Mouse (Mus musculus) embryo, embryonic 11 days (tissue): ENCODE data around the gene Elf5.

Experiments used
- DNase-seq: peaks from one replicate; pipeline ENCODE4 v3.0.0-alpha.2; 2015

The Elf5 gene

DNA sequence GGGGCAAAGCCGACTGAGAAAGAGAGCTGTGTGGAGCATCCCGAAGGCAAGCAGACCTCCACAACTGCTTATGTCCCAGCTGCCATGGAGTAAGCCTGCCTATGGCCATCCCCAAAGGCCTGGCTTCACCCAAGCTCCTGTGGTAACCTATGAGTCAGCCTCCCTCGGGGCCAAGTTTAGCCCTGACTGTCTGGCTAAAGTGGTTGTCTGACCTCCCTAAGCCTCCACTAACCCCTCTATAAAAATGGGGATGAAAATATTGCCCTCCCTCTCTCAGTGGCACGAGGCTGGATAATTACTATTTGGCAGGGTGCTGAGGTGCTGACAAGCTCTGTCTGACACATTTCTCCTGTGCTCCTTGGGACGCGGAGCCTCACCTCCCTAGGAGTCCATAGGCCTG, at the start of gene Elf5:
Elf5 (plus strand) TSS at position 341 of the 400 bp plus-strand sequence.
- no peak for DNase-seq

- no peak for DNase-seq
Observed at GRCm38 (mm10) chr2:103372541-103372940, 38.9 kb upstream of the Elf5 start.

DNA sequence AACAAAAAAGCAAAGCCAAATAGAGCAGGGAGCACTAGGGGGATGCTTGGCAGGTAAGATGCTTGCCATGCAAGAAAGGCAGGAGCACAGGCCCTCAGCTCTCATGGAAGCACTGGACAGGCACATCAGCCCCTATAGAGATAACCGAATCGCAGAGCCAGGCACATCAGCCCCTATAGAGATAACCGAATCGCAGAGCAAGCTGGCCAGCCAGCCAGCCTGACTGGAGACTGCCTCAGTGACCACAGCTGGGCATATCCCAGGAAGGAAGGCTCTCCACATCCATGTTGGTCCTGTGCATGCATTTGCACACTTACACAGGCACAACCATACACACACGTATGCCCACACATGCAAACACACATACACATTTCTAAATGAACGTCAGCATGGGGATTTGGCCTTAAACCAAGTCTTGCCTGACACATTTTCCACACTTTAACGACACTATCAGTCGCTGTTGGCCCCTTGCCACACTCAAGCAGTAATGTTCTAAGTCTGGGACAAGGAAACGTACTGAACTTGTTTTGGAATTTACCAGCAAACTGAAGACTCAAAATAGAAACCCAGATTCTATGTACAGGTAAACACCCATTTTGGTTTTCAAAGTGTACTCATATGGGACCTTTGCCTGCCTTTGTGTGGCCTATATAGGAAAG, 31.9 kb upstream of the Elf5 start:
- no peak for DNase-seq

DNA sequence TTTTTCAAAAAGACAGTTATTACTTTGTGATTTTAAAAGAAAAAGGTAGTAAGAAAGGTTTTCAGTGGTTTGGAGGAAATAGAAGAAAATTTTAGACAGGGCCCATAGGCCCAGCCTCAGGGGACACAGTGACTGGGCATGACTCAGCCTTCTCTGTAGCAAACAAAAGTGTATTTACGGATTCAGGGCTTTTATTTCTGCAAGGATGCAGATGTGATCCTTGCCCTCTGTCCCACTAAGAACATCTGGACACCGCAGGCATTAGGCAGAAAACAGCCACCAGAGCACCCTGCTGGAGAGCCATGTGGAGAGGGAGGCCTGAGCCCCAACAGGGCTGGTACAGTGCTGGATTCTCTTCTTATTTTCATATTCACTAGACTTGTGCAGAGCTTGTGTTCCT, 29.3 kb upstream of the Elf5 start:
- DNase-seq = no peak

GRCm38 (mm10) chr2:103387881-103388280, 23.6 kb upstream of the Elf5 start:
- no peak for DNase-seq

DNA sequence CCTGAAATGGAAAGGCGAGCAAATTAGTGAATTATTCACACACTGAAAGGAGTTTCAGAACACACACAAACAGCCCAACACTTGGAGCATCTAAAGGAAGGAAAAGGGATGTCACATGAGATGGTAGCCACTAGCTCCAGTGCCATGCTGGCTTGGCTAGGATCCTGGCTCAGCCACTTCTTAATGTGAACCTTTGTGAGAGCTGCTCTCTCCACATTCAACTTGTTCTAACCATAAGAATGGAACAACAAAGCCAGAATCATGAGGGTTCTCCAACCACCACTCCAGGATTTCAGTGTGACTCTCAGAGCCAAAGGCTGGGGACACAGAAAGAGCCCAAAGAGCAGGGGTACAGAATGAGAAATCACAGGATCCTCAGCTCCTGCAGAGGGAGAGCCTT, 23.2 kb upstream of the Elf5 start:
- DNase-seq = no peak

DNA sequence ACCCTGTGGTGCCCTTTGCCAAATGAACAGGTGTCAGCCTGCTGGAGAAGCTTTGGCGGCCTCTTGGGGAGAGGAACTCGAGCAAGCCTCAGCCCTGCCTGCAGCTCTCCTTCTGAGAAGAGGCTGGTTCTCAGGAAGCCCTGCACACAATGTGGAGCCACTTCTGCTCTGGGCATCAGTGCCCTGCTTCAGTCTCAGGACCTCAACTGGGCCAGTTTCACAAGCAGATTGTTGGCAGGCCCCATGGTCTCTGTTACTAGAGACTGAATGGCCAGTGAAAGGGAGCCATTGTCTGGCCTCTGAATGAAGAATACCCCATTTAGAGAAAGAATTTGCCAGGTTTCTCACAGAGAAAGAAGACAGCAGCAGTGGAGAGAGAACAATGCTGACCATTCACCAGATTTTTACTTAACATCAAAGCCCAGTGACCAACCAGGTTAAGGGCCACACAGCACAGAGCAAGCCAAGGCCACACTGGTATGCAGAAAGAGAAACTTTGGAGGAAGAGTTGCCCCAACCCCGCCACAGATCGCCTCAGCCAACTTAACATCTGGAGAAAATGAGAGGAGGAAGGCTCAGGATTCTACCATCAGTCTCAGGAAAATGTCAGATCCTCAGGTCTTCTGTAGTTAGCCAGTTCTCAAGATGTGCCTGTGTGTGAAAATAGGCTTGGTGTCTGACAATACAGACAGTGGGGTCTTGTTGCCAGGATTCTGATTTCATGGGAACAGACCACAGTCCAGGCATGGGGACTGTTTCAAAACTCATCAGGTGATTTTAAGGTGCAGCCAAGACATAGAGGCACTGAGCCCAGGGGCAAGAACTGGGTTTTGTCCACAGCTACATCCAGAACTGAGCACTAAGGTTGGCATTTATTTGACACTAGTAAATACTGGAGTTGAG, 21.2 kb upstream of the Elf5 start:
- DNase-seq = peak; percentile 23

DNA sequence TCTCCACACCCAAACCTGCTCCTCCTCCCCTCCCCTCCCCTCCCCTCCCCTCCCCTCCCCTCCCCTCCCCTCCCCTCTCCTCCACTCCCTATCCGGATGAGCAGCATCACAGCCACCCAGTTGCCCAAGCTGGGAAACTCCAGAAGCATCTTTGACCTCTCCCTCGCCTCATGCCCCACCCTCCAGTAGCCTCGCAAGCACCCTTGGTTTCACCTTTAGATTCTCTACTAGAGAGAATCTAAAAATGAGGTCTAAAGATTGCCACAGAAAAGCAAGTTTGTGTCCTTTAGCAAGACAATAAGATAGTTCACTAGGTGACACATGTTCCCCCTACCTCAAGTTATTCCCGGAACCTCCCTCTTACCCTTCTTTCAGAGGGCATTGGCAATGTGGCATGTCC, 19.9 kb upstream of the Elf5 start:
- no peak for DNase-seq

DNA sequence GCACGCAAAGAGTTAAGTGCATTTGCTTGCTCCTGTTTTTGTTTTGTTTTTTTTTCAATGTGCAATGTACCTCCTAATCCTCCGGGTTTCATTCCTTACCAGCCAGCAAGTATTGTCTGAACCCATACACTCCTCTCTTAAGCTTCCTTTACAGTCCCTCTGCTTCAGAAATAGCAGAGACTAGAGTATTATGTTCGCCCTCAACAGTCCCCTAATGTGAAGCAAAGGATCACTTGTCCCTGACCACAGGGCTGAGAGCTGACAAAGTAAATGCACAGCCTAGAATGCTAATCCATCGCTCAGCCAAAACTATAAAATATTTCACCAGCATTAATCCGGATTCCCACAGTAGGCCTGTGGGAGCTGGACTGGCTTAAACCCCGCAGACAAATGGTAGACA, 13.4 kb upstream of the Elf5 start:
- no peak for DNase-seq

- DNase-seq = no peak
Observed at GRCm38 (mm10) chr2:103400691-103401090, 10.8 kb upstream of the Elf5 start.

DNA sequence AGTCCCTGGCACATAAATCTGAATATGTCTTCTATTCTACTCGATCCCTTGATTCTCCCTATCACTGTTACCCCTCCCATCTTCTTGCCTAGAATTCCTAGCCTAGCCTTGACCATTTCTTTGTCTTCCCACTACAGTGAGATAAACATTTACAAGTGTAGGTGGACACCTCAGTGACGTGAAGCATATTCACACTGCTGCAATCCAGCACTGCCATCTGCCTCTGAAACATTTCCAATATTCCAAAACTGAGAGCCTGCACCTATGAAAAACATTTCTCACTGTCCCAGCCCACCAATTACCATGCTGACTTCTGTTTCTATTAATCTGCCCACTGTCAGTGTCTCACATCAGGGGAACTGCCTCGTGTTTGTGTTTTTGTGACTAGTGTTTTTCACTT, 5.2 kb upstream of the Elf5 start:
- no peak for DNase-seq

DNA sequence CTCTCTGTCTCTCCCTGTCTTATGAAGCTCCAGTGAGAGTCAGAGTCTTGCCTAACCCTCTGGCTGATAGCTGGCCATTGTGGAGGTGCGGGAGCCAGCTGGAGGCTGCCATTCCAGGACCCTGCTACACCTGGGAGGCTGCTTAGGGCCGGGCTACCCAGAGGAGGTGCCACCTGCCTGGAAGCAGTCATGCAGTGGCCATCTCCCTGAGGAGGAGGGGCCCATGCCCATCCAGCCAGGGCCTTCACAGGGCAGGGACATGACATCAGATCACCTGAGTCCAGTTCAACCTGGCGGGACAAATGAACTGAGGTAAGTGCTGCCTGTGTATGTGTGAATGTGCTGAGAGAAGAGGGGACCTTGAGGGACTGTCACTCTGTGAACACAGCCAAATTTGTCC, 328 bp downstream of the Elf5 start:
- DNase-seq = no peak

DNA sequence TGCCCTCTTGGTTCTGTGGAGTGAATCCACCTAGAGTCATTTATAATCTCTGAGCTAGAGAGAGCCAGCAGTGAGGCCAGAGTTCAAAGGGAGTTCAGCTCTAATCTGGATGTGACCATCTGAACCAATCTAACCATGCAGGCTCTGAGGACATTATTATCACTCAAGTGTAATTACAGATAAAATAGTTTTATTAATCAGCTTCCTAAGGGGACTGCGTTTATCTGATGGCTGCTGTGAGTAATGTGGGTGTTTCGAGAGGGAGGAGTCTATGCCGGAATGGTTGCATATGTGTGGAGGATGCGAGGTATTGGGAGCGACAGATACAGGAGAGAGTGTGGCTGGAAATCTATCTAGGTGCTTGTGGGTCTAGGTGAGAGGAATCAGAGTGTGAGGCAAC, 1.9 kb downstream of the Elf5 start:
- no peak for DNase-seq

DNA sequence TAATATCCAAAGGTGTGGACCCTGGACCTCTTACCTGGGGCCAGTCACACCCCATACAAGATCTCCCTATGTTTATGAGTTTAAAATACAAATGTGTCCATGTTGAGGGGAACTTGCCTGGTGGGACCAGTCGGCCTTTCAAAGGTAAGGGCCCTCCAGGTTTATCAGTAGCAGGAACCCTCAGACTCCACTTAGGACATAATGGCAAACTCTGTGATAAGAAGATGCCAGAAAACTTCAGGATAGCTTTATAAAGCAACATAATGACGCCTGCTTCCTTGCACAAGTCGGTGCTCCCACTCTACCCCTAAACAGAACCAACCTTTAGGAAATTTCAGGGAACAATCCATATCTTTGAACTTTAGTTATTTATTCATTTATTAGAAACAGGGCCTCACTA, 4.3 kb downstream of the Elf5 start:
- DNase-seq = no peak

DNA sequence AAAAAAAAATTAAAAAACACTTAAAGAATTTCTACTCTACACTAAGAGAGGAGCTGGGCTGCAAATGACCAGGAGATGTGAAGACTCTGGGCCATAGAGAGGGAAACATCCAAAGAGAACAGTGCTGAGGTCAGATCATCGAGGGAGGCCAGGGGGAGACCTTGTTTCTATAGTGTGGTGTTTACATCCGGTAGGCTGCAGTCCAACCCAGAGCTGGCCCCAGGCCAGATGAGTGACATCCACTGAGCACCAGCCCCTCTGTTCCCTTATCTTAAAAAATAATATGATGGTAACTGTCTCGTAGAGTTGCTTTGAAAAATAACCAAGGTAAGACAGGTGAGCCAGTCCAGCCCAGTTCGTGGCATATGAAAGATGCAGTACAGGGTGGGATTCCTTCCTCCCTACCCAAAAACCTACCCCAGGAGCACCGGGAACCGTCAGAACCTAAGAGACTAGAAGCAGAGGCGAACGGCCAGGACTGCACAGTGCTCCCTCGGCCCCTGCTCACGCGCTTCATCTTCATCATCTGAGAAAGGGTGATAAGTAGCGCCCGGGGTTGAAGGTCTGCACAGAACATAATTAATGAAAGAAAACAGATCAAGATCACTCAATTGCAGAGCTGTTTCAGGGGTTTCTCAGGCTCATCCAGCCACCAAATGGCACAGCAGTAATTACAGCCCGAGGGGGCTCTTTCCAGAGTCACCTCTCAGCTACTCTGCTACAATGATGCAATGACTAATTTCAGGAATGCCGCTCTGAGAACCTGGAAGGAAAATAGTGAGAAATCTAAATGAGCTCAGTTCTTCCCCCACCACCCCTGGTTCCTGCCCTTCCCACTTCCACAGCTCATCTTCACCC, 9.4 kb downstream of the Elf5 start:
- DNase-seq = peak; percentile 7

DNA sequence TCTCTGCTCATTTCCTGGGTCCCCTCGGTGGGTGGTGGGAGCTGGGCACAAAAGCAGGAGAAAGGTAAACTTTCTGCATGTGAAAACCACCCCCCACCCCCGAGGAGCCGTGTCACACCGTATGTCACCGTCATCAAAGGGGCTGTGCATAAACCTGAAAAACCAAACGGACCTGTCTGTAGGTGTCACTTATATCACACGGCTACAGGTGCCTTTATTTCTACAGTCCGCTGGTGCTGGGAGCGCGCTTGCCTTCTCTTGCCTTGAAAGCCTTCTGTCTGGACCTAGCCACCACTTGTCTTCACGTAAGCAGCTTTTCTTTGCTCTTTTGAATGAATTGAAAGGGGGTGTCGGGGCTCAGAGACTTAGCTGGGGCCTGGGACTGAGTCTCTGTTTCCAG, 12.4 kb downstream of the Elf5 start:
- DNase-seq = no peak

DNA sequence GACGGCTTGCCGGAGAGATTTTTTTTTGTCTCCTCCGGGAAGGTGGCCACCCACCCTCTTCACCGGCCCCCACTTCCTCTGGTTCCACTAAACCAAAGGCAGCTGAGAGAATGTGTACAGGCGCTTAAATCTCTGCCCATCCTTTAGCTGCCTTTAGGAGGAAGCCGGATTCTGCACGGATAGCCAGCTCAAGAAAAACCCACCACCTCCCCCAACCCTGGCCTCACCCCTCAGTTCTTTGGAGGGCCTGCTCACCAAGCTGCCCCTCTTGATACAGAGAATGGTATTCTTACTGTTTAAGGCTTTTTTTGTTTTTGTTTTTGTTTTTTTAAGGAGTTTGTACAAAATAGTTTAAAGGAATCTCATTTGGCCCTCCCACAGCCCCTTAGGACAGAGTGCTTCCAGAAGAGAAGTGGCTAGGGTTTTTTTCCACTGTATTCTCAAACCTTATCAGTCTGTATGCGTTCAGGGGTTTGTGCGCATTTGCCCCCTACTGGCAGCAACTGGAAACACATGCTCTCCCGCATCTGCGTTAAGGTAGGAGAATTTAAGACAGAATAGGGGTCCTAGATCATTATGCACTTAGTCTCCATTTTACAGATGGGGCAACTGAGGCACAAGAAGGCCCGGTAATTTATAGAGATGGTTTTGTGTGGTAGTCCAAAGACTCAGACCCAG, 13.0 kb downstream of the Elf5 start:
- peak; percentile 74 for DNase-seq

DNA sequence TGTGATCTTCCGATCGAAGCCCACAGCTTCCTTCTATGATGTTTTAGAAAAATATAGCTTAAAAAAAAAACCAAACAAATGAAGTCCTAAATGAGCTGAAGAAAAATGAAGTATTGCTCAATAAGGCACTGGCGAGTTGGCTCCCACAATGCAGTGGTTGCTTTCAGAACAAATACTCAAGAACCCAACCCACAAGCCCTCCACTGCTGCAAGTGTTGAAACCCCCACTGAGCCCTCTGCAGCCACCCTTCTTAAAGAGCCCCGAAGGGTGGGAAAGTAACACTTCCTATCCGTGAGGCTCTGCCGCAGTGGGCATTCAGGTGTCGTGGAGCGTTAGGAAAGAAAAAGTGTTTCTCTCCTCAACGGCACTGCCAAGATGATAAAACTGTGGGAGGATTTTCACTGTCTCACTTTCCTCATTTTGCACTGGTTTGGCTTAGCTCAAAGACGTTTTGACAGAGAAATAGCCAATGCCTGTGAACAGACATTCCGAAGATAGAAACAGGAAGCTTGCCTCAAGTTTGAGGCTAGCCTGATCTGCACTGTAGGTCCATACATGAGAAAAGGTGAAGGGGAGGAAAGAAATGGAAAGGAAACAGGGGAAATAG, 14.1 kb downstream of the Elf5 start:
- DNase-seq = no peak

DNA sequence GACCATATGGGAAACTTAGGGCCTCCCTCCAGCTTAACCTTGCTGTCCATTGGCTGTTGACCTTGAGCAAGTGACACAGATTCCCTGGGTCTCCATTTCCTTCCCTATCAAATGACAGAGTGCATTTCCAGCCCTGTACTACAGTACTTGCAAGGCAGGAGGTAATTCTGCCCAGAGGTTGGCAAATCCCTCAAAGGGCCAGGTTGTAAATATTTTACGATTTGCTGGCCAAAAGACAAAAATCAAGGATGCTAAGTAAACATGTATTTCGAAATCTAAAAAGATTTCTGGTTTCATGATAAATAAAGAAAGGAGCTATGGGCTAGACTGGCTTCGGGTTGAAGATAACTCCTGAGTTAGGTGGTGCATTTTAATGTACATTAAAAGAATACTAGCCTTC, 16.9 kb downstream of the Elf5 start:
- no peak for DNase-seq

DNA sequence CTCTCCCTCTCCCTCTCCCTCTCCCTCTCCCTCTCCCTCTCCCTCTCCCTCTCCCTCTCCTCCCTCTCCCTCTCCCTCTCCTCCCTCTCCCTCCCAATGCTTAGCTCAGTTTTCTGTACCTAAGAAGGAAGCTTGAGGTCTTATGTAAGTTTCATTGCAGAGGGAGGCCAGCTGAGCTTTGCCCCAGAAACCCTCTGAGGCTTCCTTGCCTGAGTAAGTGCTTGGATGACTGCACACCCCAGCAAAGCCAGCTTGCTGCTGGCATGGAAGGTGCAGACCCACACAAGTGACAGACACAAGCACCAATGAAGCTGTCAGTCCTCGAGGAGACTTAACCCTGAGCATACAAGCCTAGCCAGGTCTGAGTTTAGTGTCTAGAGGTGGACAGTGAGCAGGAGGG, 19.2 kb downstream of the Elf5 start:
- DNase-seq = no peak

DNA sequence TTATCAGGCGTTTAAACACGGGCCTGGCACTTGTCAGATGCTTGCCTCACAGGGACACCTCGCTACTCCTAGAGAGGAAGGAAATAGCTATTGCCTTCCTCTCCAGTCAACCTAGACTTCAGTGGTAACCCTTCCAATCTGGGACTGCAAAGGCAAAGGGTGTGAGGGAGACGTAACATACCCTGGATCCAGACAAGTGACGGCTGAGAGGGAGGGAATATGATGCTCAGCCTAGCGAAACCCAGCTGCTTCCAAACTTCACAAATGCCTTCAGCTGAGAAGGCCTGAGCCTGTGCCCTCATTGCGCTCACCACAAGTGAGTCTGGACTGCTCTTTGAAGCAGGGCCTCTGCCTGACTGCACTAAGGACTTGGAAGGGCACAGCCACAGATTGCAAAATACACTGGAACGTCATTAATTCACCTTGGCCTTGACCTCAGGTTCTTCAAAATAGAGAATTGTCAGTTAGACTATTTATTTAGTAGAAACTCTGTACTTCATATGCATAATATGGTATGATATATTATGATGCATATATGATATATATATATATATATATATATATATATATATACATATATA, 21.3 kb downstream of the Elf5 start:
- no peak for DNase-seq

DNA sequence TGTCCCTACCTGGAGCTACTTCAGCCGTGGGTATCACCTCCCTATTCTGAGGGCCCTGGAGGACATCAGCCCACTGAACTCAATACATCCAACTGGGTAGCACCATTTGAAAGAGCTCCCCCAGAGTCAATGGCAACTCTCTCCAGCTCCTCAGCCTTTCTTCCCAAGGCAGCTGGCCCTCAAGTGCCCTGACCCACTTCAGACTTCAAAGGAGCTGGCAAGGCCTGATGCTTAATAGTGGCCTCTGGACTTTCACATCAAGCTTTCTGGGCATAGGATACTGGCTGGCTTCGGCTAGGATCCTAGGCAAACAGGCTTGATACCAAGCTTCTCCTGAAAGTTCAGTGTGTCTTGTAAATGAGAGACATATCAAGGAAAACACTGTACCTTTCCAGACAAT, 23.6 kb downstream of the Elf5 start:
- no peak for DNase-seq
